In genomic region chr10:63053007-63053406, GRCm38 (mm10) we compare ENCODE assay signal across 29 mouse cellular contexts. TPM values are rescaled to one million over a fixed set of nuclear protein-coding genes. Genes with fewer than 3 reads are reported as not detected.
"Had no signal": no experiment of that assay in that cellular context is flagged by ENCODE, and none has a peak within 500 bp of the region (broad histone marks: within the 10 kb centered on the region; RNA-seq: fewer than 3 reads in every experiment).

No protein-coding gene starts in this region.

- H3K9me3 ChIP-seq: limb, embryonic 10.5 days; limb, embryonic 13.5 days; liver, embryonic 13.5 days; midbrain, embryonic 12.5 days; neural tube, embryonic 13.5 days; stomach, embryonic 15.5 days had no signal

- H3K36me3 ChIP-seq: limb, embryonic 10.5 days; limb, embryonic 13.5 days; liver, embryonic 13.5 days; midbrain, embryonic 12.5 days; neural tube, embryonic 13.5 days; stomach, embryonic 15.5 days had no signal

- H3K27me3 ChIP-seq: limb, embryonic 13.5 days; liver, embryonic 13.5 days; midbrain, embryonic 12.5 days; neural tube, embryonic 13.5 days; stomach, embryonic 15.5 days had no signal

- H3K4me1 ChIP-seq: limb, embryonic 13.5 days; liver, embryonic 13.5 days; midbrain, embryonic 12.5 days; stomach, embryonic 15.5 days had no signal

- H3K4me2 ChIP-seq: limb, embryonic 13.5 days; liver, embryonic 13.5 days; midbrain, embryonic 12.5 days; neural tube, embryonic 13.5 days; stomach, embryonic 15.5 days had no signal

- H3K4me3 ChIP-seq: layer of hippocampus, adult 2 months; limb, embryonic 10.5 days; limb, embryonic 13.5 days; liver, embryonic 13.5 days; midbrain, embryonic 12.5 days; myocyte; neural tube, embryonic 13.5 days; stomach, embryonic 15.5 days had no signal

- H3K9ac ChIP-seq: limb, embryonic 13.5 days; liver, embryonic 13.5 days; midbrain, embryonic 12.5 days; neural tube, embryonic 13.5 days; stomach, embryonic 15.5 days had no signal

- DNase-seq: kidney, adult 18-20 months; kidney, adult 9 months; kidney, postnatal 25 days; layer of hippocampus, adult 9-11 months; liver, embryonic 13.5 days; lung, adult 2 months; lung, postnatal 14 days; lung, postnatal 4 days; retina, postnatal 1 day; right cerebral cortex, postnatal 25 days; spleen, adult 18-20 months; thymus, postnatal 25 days had no signal

- ATAC-seq: midbrain, embryonic 16.5 days had no signal

- H3K27ac ChIP-seq: kidney, postnatal 0 days; layer of hippocampus, adult 2 months; limb, embryonic 10.5 days; limb, embryonic 13.5 days; liver, embryonic 13.5 days; midbrain, embryonic 12.5 days; neural tube, embryonic 13.5 days; stomach, embryonic 15.5 days had no signal

RNA-seq across cellular contexts. Expression of gene Pbld2, which starts 28.9 kb away (rescaled TPM):
- total RNA-seq: megakaryocyte progenitor cell, adult 5-6 weeks; monocyte, adult 5-6 weeks had no signal

RNA-seq across cellular contexts. Expression of gene Atoh7, which starts 46.4 kb away (rescaled TPM):
- total RNA-seq: liver, adult 2 months; megakaryocyte progenitor cell, adult 5-6 weeks; megakaryocyte-erythroid progenitor cell, adult 5-6 weeks; monocyte, adult 5-6 weeks; neutrophil, adult 5-6 weeks had no signal
- polyA plus RNA-seq: large intestine, adult 2 months; liver, adult 2 months; liver, embryonic 13.5 days; liver, embryonic 16.5 days; lung, adult 2 months; lung, embryonic 16.5 days; myocyte had no signal
